Mouse (Mus musculus) neural tube, embryonic 14.5 days (tissue): ENCODE data around the gene Neurl1b. TPM values are rescaled to one million over a fixed set of nuclear protein-coding genes. Genes with fewer than 3 reads are reported as not detected.

ENCODE experiments used
- ATAC-seq: fragments of 200-750 bp; cut with Nextera tagmentation; 2 replicates; pipeline ENCODE4 v1.8.0; 2017; ENCODE audit warnings: low read depth, mild to moderate bottlenecking, moderate TSS enrichment, moderate library complexity
- H3K27ac ChIP-seq: fragments of 300-500 bp; sonication (generic); 2 replicates; pipeline ENCODE4 v1.5.1; 2014; ENCODE audit warnings: low read depth, mild to moderate bottlenecking, control low read depth, low read length, moderate library complexity, mixed read lengths
- H3K27me3 ChIP-seq: fragments of 300-500 bp; sonication (generic); 2 replicates; pipeline ENCODE4 v1.6.1; 2014; ENCODE audit warnings: low read length; ENCODE audit not compliant: control insufficient read depth, insufficient read depth
- H3K36me3 ChIP-seq: fragments of 300-500 bp; sonication (generic); 2 replicates; pipeline ENCODE4 v1.6.1; 2014; ENCODE audit warnings: low read length, mixed read lengths; ENCODE audit not compliant: control insufficient read depth, insufficient read depth
- H3K4me1 ChIP-seq: fragments of 300-500 bp; sonication (generic); 2 replicates; pipeline ENCODE4 v1.6.1; 2014; ENCODE audit warnings: low read length; ENCODE audit not compliant: control insufficient read depth, insufficient read depth
- H3K4me2 ChIP-seq: fragments of 300-500 bp; sonication (generic); 2 replicates; pipeline ENCODE4 v1.6.1; 2014; ENCODE audit warnings: mild to moderate bottlenecking, low read depth, low read length, control low read depth
- H3K4me3 ChIP-seq: fragments of 300-500 bp; sonication (generic); 2 replicates; pipeline ENCODE4 v1.5.1; 2014; ENCODE audit warnings: low read depth, low read length, control low read depth, mixed read lengths
- H3K9ac ChIP-seq: fragments of 300-500 bp; sonication (generic); replicated peaks from 2 replicates; pipeline ENCODE4 v1.6.1; 2014; ENCODE audit warnings: low read depth, mild to moderate bottlenecking, control low read depth, low read length, mixed read lengths
- H3K9me3 ChIP-seq: fragments of 300-500 bp; sonication (generic); 2 replicates; pipeline ENCODE4 v1.6.1; 2016; ENCODE audit warnings: low read length; ENCODE audit not compliant: control insufficient read depth
- WGBS: fragments of 180-500 bp; shearing (Covaris S2); extraction: QIAGEN DNeasy Blood & Tissue Kit; methylation state at CpG from one replicate; pipeline ENCODE4 v1.1.7; 2014; 5-methylcytosine and 5-hydroxymethylcytosine counted together
- polyA plus RNA-seq: library from polyadenylated mRNA; unstranded; fragments of >200 nt; fragmentation: Nextera tagmentation; extraction: Ambion mirVana; gene quantifications from 2 replicates; pipeline ENCODE4 v1.2.1, GENCODE M21; 2014

The Neurl1b gene
- polyA plus RNA-seq, 1 experiment from 2014 or later = 1.8 TPM

DNA sequence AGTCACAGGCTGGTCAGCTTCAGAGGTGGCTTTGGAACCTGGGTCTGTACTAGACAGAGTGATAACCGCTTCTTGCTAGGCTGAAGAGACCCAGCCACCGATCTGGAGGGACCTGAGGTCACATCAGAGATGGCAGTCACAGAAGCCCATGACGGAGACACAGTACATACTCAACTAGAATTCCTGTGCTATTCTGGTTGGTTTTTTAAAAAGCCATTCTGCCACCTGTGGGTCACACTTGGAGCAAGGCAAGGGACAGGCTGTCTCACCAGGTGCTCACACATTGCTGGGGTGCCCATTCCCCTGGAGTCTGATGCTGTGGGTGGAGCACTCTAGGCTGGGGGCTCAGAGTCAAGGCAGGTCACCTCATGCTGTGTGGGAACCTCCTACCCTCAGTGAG, 1.5 kb downstream of the Neurl1b start:
- ATAC-seq = no peak
- 68% methylated on average over 3 of the region's 3 CpGs for WGBS

DNA sequence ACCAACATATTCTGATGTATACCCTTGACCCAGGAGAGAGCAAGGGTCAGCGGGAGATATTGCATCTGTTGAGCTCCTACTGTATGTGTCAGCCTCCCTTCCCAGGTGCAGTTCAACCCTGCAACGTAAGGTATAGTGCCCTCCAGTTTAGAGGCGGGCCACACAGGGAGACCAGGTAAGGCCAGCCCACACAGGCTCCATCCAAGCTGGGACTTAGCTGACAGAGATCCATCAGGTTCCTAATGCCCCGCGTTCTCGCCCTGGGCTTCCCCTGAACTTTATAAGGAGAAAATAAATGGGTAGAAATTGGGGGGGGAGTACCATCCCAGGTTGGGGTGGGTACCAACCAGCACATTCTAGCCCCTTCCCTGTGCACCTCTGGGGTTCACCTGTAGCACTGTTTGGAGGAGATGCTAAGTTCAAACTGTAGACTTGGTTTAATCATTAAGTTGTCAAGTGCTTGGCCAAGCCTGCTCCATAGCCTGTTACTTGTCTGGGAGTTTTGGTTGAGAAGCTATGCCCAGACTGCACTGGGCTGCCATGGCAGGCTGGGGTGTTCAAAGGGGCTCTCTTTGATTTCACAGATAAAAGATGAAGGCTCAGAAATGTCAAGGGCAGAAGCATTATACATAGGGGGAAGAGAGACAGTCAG, 3.3 kb downstream of the Neurl1b start:
- Histone ChIP-seq H3K9ac (no peak overlapping the region), H3K4me2 (no peak overlapping the region), H3K27ac (no peak overlapping the region), H3K9me3 (no peaks in the 10 kb centered on the region), H3K36me3 (no peaks in the 10 kb centered on the region), H3K27me3 (peaks cover 3% of the 10 kb centered on the region; the same call in 1 of the 2 replicates), H3K4me3 (no peak overlapping the region), H3K4me1 (peaks cover 4% of the 10 kb centered on the region; the same call in 1 of the 2 replicates)
- 87% methylated on average over 6 of the region's 6 CpGs for WGBS
- no peak for ATAC-seq

More for the DNA sequence above, 1.5 kb downstream of the Neurl1b start:
- Histone ChIP-seq H3K27ac (no peak overlapping the region), H3K4me1 (peaks cover 4% of the 10 kb centered on the region; the same call in 1 of the 2 replicates), H3K9me3 (no peaks in the 10 kb centered on the region), H3K4me3 (no peak overlapping the region; the same call in 1 of the 2 replicates), H3K9ac (no peak overlapping the region), H3K36me3 (no peaks in the 10 kb centered on the region), H3K27me3 (peaks cover 3% of the 10 kb centered on the region; the same call in 1 of the 2 replicates), H3K4me2 (peak overlapping the region; percentile 98; the same call in 1 of the 2 replicates)

DNA sequence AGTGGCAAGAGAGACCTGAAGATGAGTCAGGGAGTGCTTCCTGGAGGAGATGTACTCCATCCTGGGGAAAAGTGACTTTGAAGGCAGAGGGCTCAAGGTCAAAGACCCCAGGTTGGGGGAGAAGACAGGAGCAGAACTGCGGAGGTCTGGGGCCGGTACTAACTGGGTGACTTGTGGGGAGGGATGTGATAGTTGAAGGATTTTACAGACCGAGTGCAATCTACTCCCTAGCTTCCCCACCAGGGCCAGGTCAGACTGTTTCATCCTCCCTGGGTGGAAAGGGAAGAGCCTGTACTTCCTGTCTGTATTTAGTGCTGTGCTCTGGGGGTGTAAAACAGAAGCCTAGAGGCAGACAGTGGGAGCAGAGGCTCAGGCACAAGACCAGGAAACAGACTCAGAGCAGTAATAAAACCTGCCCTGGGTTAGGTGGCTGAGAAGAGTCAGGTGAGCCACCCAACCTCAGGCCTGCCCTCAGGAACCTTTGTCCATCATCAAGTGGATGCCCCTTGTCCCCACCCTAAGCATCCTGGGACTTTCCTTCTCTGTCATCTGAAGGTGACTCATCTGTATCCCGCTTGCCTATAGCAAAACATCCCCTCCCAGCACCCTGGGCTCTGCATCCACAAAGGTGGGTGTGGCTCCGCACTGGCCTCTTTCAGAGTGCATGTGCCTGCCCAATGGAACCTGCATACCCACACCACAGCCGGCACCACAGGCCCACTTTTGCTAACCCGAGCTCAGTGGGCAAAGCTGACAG, 6.0 kb downstream of the Neurl1b start:
- Histone ChIP-seq H3K4me1 (no peaks in the 10 kb centered on the region), H3K9ac (no peak overlapping the region), H3K9me3 (no peaks in the 10 kb centered on the region), H3K4me2 (no peak overlapping the region), H3K4me3 (no peak overlapping the region), H3K36me3 (no peaks in the 10 kb centered on the region), H3K27me3 (no peaks in the 10 kb centered on the region), H3K27ac (no peak overlapping the region)
- WGBS = 86% methylated on average over 7 of the region's 7 CpGs
- ATAC-seq = no peak

DNA sequence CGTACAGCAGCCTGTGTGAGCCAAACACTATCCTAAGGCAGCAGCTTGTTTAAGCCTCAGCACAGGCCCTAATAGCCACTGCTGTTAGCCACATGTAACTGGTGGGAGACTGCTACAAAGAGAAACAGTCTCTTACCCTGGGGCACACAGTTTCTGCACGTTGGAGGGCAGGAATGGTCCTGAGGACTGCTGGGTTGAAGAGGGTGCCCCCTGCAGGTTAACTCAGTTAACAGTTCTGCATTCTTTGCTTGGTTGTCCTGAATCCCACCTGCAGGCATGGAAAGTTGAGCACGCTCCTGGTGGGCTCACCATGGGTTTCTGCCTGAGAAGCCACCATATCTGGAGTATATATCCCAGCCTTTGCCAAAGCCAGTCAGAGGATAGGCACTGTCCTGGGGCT, 6.9 kb downstream of the Neurl1b start:
- Histone ChIP-seq H3K4me2 (no peak overlapping the region), H3K9ac (no peak overlapping the region), H3K36me3 (no peaks in the 10 kb centered on the region), H3K27me3 (no peaks in the 10 kb centered on the region), H3K27ac (no peak overlapping the region), H3K9me3 (no peaks in the 10 kb centered on the region), H3K4me1 (no peaks in the 10 kb centered on the region), H3K4me3 (no peak overlapping the region)
- WGBS = 46% methylated on average over 3 of the region's 3 CpGs
- ATAC-seq = no peak

- WGBS = 83% methylated on average over 6 of the region's 6 CpGs
- Histone ChIP-seq H3K27ac (no peak overlapping the region), H3K4me3 (no peak overlapping the region), H3K4me2 (no peak overlapping the region), H3K4me1 (no peaks in the 10 kb centered on the region), H3K36me3 (no peaks in the 10 kb centered on the region), H3K9me3 (no peaks in the 10 kb centered on the region), H3K9ac (no peak overlapping the region), H3K27me3 (no peaks in the 10 kb centered on the region)
- no peak for ATAC-seq
Measured at GRCm38 (mm10) chr17:26422390-26422789, 7.8 kb downstream of the Neurl1b start.

- H3K27ac ChIP-seq = no peak overlapping the region
- H3K4me1 ChIP-seq = no peaks in the 10 kb centered on the region
- H3K36me3 ChIP-seq = no peaks in the 10 kb centered on the region
- 36% methylated on average over 11 of the region's 11 CpGs for WGBS
- ATAC-seq = no peak
- no peak overlapping the region for H3K4me3 ChIP-seq
- H3K27me3 ChIP-seq = no peaks in the 10 kb centered on the region
- no peaks in the 10 kb centered on the region for H3K9me3 ChIP-seq
- no peak overlapping the region for H3K4me2 ChIP-seq
- H3K9ac ChIP-seq = no peak overlapping the region
Measured at GRCm38 (mm10) chr17:26423967-26424641, 9.5 kb downstream of the Neurl1b start.

DNA sequence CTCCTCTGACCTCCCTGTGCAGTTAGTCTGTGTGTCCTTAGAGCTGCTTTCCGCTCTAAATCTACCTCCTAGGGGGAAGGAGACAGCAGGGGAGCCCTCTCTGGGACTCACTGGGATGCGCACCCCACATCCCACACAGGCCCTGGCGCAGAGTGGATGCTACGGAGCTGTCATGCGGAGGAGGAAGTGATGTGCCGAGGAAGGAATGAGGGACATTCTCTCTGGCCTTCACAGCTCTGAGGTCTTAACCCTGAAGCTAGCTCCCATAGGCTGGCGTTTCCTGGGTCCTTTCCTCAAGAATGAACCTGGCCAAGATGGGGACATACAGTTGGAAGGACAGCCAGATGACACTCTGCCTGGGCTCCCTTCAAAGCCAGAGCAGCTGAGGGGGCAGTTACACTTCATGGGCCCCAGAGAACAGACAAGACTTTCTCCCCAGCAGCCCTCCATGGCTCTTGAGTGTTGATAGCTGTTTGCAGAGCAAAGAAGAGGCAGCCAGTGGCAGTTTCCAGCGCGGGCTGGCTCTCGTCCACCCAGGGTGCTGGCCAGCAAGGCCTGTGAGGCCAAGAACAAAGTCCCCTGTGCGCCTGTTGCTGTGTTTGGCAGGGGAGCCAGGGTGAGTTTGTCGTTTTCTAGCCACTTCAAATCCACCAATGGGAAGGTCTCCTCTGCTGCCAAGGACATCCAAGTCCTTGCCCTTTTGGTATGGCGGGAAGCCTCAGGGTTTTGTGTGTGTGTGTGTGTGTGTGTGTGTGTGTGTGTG, 10.5 kb downstream of the Neurl1b start:
- Histone ChIP-seq H3K27ac (no peak overlapping the region), H3K9me3 (no peaks in the 10 kb centered on the region), H3K27me3 (no peaks in the 10 kb centered on the region), H3K36me3 (no peaks in the 10 kb centered on the region), H3K9ac (no peak overlapping the region), H3K4me3 (no peak overlapping the region), H3K4me2 (no peak overlapping the region), H3K4me1 (no peaks in the 10 kb centered on the region)
- no peak for ATAC-seq
- WGBS = 76% methylated on average over 13 of the region's 13 CpGs

DNA sequence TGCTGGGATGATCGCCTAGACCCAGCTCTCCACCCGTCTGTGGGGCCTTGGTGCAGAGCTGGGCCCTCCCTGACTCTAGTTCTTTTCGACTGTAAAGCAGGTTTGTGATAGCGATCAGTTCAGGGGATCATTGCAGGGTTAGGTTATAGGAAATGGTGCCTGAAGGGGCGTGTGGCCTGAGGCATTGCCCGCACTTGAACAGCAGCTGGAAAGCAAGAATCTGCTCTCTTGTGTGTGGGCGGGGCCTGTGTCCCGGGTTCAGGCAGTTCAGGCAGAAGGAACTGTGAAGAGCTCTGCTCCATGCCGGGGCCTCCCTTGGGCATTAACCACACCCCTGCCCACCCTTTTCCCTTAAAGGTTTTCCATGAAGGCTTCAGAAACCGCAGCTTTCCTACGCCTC, 18.7 kb downstream of the Neurl1b start:
- H3K4me1 ChIP-seq = no peaks in the 10 kb centered on the region
- no peaks in the 10 kb centered on the region for H3K36me3 ChIP-seq
- H3K9ac ChIP-seq = no peak overlapping the region
- ATAC-seq = no peak
- H3K27me3 ChIP-seq = peaks cover 5% of the 10 kb centered on the region; the same call in 1 of the 2 replicates
- H3K4me3 ChIP-seq = no peak overlapping the region
- WGBS = 60% methylated on average over 11 of the region's 11 CpGs
- no peak overlapping the region for H3K27ac ChIP-seq
- no peaks in the 10 kb centered on the region for H3K9me3 ChIP-seq
- no peak overlapping the region for H3K4me2 ChIP-seq
